Mouse (Mus musculus) adrenal gland, postnatal 36 days (tissue): ENCODE measurements at regions not wholly inside any gene's neighbourhood (a gene's known extent, or its start where the extent isn't known, plus 50 kb on each side); places are given as distances from the start of the nearest gene placed in this dataset.

Source experiments
- DNase-seq, 2 experiments: peaks; one replicate each; pipeline ENCODE4 v3.0.0; 2021; ENCODE audit warnings: mixed read lengths in 1 of 2

DNA sequence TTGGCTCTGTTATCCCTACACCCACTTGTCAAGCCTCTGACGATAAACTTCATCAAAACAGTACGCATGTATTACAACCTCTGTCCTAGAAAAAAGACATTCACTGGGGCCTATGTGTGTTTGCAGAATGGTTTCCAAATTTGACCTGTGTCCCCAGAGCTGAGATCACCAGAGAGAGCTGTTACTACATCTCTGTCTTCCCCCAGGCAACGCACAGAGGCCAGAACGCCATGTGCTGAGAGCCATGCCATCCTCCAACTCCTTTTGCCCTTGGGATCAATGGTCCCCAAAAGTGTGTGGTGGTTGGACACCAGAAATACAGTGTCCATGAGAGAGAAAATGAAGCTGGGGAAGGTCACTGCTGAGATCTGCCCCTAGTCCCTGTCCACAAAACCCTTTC is 137.1 kb downstream of the Tomm20 start:
- DNase-seq, result no peak

DNA sequence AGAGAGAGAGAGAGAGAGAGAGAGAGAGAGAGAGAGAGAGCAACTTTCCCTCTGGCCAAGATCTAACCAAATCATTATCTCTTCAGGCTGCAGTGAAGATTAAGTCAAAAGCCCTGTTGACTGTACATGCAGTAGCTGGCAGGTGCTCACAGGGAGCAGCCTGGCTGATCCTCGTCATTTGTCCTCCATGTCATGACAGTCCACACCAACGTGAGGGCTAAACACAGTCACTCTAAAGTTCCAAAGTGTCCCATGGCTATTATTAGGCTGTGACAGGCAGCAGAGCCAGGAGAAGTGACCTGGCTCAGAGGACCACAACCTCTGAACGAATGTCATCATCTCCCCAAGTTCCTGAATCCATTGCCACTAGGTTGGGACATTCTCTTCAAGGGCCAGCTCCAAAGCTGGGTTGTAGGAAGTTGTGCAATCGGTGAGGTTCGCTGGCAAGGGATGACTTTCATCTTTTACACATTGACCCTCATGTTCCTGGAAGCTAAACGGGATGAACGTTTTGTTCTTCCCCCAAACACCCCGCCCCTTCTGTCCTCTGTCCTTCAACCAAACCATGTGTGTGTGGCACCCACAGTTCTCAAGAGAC is 138.4 kb downstream of the Tomm20 start:
- peak; percentile 66 to 67 for DNase-seq

GRCm38 (mm10) chr8:126806591-126806990 is 139.1 kb downstream of the Tomm20 start:
- DNase-seq, result no peak

DNA sequence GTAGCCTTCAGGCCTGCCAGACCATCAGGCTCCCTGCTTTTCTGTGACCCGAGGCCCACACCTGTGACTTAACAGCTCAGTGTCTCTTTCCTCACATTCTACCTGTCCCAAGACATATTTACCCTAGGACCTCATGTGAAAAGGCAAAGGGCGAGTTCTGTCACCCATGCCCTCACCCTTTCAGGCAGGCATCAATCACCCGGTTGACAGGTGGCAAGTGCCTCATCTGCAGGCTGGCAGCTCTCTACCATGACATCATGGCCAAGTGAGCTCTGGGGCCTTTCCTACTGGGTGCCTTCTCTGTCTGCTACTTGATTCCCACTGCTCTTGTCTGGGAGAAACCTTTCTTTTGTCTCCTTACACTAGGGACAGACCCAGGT is 139.5 kb downstream of the Tomm20 start:
- no peak for DNase-seq

DNA sequence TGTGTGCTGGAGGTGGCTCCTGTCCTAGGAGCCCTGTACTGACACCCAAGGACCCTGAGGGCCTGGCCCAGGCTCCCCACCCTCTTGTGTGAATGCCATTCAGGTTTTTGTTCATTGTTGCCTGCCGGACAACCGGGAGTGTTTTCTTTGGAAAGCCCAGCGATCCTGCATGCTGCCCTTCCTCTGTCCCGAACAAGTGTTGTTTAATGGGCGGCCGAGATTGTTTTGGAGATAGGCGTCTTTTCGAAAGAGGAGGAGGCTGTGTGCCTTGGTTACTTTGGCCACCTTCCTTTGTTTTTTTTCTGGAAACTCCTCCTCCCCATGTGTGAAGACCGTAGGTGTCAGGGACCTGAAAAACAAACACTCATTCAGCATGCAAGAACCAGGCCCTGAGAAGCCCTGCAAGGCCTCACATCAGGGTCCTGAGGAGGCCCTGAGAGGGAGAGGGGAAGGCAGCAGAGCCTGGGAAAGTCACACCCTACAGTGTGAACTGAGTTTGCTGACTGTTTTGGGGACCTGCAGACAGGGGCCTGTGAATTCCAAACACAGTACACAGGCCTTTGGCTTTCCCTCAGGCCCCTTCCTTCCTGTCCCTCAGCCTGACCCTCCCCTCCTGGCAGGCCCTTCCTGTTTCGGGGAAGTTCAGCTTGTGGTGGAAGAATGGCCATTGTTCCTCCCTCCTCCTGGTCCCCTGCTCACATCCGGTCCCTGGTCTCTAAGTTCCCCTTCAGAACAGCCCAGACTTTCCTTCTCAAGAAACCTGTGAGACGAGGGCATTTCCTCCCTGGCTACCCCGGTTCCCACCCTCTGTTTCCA is 140.1 kb downstream of the Tomm20 start:
- DNase-seq, result peak; percentile 67 to 75

DNA sequence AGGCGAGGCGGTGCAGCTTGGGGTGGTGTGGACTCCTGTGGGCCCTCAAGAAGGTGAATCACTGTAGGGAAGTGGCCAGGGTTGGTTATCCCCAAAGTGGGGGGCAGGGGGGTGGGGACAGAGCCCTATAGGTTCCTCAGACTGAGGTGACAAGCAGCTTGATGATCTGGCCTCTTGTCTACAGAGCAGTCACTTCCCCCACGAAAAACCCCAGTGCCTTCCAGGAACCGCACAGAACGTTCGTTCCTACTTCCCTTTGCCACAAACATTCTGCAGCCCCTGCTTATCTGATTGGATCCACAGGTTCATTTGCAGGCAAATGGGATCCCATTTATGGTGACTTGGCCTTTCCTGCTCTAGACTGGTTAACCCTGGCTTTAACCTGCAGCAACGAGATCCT is 141.5 kb downstream of the Tomm20 start:
- no peak for DNase-seq

DNA sequence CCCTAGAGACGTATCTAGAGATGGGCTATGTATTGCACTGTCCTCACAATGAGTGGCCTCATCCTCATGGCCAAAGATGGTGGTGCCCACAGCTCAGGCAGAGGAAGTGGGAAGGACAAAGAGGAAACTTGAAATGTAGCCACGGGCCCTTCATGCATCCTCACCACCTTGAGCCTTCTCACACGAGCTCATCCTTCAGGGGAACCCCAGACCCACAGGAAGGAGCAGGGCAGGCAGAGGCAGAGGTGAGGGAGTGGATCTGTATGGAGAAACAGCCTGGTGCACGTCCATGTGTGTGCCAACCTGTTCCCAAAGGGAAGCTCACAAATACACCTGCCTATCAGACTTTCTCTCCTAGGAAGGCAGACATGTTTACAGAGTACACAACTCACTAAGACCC is 143.0 kb downstream of the Tomm20 start:
- DNase-seq, result no peak

- DNase-seq, result peak in 1 of 2 experiments; percentile 59
Observed at GRCm38 (mm10) chr8:126800976-126801375, 144.7 kb downstream of the Tomm20 start.

DNA sequence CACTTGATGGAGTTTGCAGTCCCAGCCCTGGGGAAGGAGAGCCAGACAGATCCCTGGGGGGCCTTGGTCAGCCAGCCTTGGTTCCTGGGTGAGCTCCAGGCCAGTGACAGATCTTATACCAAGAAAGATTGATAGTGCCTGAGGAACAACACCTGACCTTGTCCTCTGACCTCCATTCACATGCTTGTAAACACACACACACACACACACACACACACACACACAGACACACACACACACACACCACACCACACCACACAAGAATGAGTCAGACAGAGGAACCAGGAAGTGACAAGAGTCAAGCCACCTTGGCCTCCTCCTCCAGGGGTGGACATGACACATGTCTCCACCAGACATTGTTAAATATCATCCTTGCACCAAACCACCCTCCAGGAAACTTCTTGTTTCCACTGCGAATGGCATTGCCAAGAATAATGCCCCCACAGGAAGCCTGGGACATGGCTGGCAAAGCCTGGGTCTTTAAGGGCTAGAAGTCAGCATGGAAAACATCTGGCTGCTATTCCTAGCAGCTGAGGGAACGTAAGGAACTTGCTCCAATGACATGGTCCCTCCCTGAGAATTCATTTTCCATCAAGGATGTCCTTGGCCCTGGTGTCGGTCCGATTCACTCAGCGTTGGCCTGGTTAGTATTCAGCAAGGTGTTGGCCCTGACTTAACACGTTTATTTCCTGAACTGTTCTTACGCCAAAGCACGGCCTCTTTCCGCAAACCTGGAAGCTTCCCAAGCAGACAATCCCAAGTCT is 147.9 kb downstream of the Tomm20 start:
- DNase-seq, result peak; percentile 54 to 55

DNA sequence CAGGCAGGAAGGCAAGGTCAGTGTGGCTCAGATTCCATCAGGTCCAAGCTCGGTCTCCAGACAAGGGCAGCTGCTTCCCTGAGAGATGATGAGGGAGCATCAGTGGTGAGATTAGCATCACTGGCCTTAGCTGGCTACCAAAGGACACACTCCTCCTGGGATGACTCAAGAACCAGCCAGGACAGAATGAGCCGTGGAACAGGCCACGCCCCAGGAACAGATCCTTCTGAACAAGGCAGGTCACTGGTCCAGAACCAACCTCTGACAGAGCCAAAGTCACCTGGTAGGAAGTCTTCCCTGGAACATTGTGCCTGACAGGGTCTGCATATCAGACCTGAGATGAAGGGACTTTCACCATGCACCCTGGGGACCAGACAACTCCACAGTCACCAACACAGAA is 152.0 kb downstream of the Tomm20 start:
- DNase-seq, result peak in 1 of 2 experiments; percentile 58

- no peak for DNase-seq
Observed at GRCm38 (mm10) chr8:126791069-126791468, 154.6 kb downstream of the Tomm20 start.

GRCm38 (mm10) chr8:126790214-126790613 is 155.4 kb downstream of the Tomm20 start:
- DNase-seq, result no peak

DNA sequence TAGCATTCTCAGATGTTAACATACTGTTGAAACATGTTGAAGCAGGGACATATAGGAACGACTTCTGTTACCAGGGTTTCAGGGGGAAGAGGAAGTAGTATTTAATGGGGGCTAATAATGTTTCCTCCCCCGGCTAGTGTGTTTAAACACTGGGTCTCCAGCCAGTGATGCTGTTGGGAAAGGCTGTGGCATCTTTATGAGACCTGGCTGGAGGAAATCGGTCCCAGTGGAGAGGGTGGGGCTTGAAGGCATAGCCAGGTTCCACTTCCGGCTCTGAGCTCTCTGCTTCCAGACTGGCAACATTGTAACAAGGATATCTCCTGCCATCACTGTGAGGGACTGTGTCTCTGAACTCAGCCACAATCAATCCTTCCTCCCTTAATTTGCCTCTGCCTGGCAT is 156.6 kb downstream of the Tomm20 start:
- DNase-seq, result no peak

DNA sequence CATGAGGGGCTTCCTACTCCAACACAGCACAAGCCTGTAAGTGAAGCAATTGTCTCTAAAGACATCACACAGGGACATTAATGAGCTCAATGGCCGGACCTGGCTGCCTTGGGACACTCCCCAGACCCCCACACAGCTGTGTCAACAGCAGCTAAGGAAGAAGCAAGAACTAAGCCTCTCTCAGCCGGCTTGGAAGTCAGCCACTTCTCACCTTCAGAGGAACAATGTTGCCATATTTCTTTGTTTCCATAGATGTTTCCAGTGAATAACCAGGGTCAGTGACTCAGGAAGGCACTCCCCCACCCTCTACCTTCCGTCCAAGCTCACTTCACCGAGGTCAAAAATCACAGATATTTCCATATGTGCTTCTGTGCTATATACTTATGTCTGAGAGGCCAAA is 157.0 kb downstream of the Tomm20 start:
- peak in 1 of 2 experiments; percentile 35 for DNase-seq

DNA sequence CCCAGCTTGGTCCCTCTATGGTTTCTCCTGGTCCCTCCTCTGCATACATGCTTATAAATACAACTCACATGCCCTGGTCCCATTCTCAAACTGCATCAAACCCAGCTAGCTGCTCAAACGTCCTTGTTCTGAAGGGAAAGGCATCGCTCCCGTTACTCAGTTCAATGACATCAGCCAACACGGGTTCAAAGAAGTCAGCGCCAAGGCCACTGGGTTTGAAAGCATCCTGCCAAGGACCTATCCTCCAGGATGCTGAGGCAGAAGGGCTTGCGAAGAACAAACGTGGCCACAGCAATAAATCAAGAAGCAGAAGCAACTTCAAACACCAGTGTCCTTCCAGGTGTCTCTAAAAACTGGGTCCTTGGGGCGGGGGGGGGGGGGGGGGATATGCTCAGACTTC is 158.2 kb downstream of the Tomm20 start:
- peak; percentile 83 to 87 for DNase-seq

DNA sequence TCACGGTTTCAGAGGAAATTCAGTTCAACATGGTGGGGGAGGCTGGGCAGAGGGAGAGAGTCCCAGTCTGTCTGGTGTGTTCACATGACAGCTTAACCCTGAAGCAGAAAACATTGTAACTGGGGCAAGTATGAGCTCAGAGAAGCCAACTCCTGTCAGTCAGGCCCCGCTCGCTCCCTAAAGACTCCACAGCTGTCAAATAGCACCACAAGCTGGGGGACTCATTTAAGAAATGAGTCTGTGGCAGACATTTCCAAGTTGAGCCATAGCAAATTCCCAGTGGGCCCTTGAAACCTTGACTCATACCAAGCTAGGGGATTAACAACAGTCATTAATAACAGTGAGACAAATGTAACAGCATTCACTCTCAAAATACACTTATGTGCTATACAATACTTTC is 160.4 kb downstream of the Tomm20 start:
- DNase-seq, result no peak

- DNase-seq, result no peak
Observed at GRCm38 (mm10) chr8:126784604-126785003, 161.0 kb downstream of the Tomm20 start.

DNA sequence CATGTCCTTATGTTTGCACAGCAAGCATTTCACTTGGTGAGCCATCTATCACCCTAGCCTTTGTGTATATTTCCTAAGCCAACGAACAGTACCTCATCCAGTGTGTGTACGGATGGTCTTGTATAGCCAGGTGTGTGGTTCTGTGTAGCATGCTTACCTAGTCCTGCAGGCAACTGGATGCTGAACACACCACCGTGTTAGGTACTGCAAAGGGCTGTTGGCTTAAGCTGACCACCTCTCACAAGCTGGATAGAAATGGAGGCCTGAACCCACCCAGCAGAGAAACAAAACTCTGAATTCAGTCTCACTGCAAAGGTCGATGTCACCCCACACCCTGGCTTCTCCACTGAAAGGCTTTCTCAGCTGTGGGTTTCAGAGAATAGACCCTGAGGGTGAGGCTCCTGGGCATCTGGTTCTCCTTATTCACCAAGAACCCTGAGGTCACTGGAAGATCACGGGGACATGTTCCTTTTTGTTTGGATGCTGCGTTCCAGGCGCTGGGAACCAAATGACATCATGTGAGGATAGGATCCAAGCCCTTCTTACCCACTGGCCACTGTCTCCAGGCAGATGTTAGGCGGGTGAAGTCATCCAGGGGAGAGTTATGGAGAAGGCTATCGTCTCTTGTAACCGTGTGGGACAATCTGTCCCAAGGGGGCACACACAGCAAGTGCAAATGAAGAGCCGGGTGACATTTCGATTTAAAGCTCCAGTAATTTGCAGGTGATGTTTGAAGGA is 161.8 kb downstream of the Tomm20 start:
- DNase-seq, result no peak

GRCm38 (mm10) chr8:126778673-126779072 is 167.0 kb downstream of the Tomm20 start:
- no peak for DNase-seq

DNA sequence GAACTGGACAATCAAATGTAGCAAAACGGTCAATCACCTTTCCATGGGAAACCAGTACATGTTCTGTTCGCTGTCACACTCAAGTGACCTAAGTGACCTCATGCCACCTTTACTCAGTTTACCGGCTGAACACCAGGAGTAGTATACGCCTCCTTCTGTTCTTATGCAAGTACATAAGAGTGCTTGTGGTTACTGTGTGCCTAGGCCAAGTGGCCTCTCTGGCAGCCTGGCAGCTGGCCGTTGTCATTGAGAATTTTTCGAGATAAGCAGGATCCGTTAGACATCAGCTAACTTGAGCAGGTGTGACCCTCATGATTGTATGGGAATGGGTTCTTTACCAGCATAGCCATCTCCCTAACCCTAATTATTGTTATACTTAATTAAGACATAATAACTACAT is 167.5 kb downstream of the Tomm20 start:
- no peak for DNase-seq

DNA sequence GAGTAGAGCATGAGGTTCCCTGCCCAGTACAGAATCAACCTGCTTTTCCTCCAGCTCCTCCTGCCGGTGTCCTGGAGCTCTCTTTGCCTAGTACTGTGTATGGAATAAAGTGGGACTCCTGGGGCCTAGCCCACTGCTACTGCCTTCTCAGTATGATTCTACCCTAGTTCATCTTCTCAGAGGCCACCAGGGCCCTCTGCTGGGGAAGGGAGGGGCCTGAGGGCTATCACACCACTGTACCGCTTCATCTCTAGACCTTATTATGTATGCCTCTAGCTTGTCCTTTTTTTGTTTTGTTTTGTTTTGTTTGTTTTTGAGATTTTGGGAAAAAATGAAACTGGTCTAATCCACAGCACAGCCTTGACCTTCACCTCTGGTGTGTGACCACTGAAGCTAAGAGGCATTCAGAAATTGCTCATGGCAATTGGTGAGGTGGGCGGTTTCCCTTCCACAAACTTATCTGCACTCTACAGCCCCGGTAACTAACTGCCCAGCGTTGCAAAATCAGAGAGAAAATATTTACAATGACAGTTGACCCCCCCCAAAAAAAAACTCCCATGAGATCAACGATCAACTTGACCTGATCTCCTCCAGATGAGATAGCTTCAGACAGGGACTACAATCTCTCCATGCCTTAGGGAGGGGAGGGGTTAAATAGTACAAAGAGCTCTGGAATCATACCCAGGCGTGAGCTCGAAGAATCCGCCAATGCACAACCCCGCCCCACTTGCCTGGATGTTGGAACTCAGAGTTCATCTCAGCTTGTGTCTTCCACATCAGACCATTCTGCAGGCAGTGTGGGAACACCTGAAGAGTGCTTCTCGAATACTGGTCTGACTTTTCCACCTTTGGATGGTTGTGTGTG is 168.8 kb downstream of the Tomm20 start:
- peak in 1 of 2 experiments; percentile 36 for DNase-seq
